Mouse (Mus musculus) forebrain, embryonic 10.5 days (tissue): ENCODE results near the gene Mrc1. TPM values are rescaled to one million over a fixed set of nuclear protein-coding genes. Genes with fewer than 3 reads are reported as not detected.

Experiments
- DNase-seq: peaks from one replicate; pipeline ENCODE4 v3.0.0-alpha.2; 2017; ENCODE audit warnings: low spot score; ENCODE audit errors: extremely low spot score
- H3K27ac ChIP-seq: fragments of 300-500 bp; sonication (generic); 2 replicates; pipeline ENCODE4 v1.5.1; 2016; ENCODE audit warnings: mild to moderate bottlenecking
- H3K27me3 ChIP-seq: fragments of 300-500 bp; sonication (generic); 2 replicates; pipeline ENCODE4 v1.6.1; 2016; ENCODE audit warnings: mild to moderate bottlenecking; ENCODE audit not compliant: poor library complexity, severe bottlenecking
- H3K36me3 ChIP-seq: fragments of 300-500 bp; sonication (generic); replicated peaks from 2 replicates; pipeline ENCODE4 v1.6.1; 2016; ENCODE audit warnings: mild to moderate bottlenecking, moderate library complexity
- H3K4me1 ChIP-seq: fragments of 300-500 bp; sonication (generic); 2 replicates; pipeline ENCODE4 v1.6.1; 2016
- H3K4me3 ChIP-seq: fragments of 300-500 bp; sonication (generic); 2 replicates; pipeline ENCODE4 v1.5.1; 2016; ENCODE audit warnings: mild to moderate bottlenecking, moderate library complexity
- H3K9me3 ChIP-seq: fragments of 300-500 bp; sonication (generic); 2 replicates; pipeline ENCODE4 v1.6.1; 2016; ENCODE audit warnings: mild to moderate bottlenecking, moderate library complexity
- WGBS: fragments of 180-500 bp; shearing (Covaris S2); methylation state at CpG from one replicate; pipeline ENCODE4 v1.1.7; 2016; 5-methylcytosine and 5-hydroxymethylcytosine counted together
- polyA plus RNA-seq: library from polyadenylated mRNA; unstranded; fragments of >200 nt; fragmentation: Nextera tagmentation; extraction: Ambion mirVana; gene quantifications from 2 replicates; pipeline ENCODE4 v1.2.1, GENCODE M21; 2016

The Mrc1 gene
- polyA plus RNA-seq, 1 experiment from 2014 or later = 1.7 TPM

- 79% methylated on average over 6 of the region's 6 CpGs for WGBS
Observed at GRCm38 (mm10) chr2:14218126-14218525, 11.1 kb upstream of the Mrc1 start.

DNA sequence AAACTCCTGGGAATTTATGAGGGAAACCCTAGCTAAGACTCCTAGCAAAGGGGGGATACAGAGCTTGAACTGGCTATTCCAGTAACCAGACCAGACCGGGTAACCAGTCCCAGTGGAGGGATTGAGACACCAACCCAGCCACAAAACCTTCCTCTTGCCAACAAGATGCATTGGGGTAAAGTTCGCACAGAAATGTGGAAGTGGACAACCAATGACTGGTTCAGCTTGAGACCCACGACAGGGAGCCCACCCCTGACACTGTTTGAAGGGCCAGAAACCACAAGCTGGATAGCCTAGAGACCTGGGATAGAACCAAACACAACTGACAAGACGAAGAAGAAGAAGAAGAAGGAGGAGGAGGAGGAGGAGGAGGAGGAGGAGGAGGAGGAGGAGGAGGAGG is 4.8 kb upstream of the Mrc1 start:
- Histone ChIP-seq H3K9me3 (no peaks in the 10 kb centered on the region), H3K36me3 (no peaks in the 10 kb centered on the region), H3K4me3 (no peak overlapping the region), H3K27me3 (no peaks in the 10 kb centered on the region), H3K4me1 (peaks cover 11% of the 10 kb centered on the region), H3K27ac (no peak overlapping the region)
- WGBS = 86% methylated on average over 3 of the region's 4 CpGs
- DNase-seq = no peak

More at GRCm38 (mm10) chr2:14218126-14218525, 11.1 kb upstream of the Mrc1 start:
- Histone ChIP-seq H3K4me3 (no peak overlapping the region), H3K4me1 (peaks cover 18% of the 10 kb centered on the region), H3K36me3 (no peaks in the 10 kb centered on the region), H3K27me3 (no peaks in the 10 kb centered on the region), H3K27ac (no peak overlapping the region), H3K9me3 (no peaks in the 10 kb centered on the region)
- DNase-seq = no peak

- DNase-seq = no peak
- Histone ChIP-seq H3K4me3 (no peak overlapping the region), H3K27me3 (no peaks in the 10 kb centered on the region), H3K36me3 (no peaks in the 10 kb centered on the region), H3K9me3 (no peaks in the 10 kb centered on the region), H3K4me1 (0 out of 2 replicates have a peak, but pooled peaks cover 3% of the 10 kb centered on the region), H3K27ac (no peak overlapping the region)
- 87% methylated on average over 6 of the region's 6 CpGs for WGBS
Observed at GRCm38 (mm10) chr2:14228495-14228894, 697 bp upstream of the Mrc1 start.

GRCm38 (mm10) chr2:14229979-14230378 is 787 bp downstream of the Mrc1 start:
- no peak overlapping the region for H3K4me3 ChIP-seq
- H3K4me1 ChIP-seq = 0 out of 2 replicates have a peak, but pooled peaks cover 3% of the 10 kb centered on the region
- whole genome bisulfite sequencing = 93% methylated on average over 14 of the region's 14 CpGs
- H3K27ac ChIP-seq = no peak overlapping the region
- H3K36me3 ChIP-seq = no peaks in the 10 kb centered on the region
- DNase-seq = no peak
- H3K9me3 ChIP-seq = no peaks in the 10 kb centered on the region
- no peaks in the 10 kb centered on the region for H3K27me3 ChIP-seq

GRCm38 (mm10) chr2:14232897-14233296 is 3.7 kb downstream of the Mrc1 start:
- H3K4me3 ChIP-seq = no peak overlapping the region
- 89% methylated on average over 1 of the region's 1 CpGs for WGBS
- no peaks in the 10 kb centered on the region for H3K27me3 ChIP-seq

DNA sequence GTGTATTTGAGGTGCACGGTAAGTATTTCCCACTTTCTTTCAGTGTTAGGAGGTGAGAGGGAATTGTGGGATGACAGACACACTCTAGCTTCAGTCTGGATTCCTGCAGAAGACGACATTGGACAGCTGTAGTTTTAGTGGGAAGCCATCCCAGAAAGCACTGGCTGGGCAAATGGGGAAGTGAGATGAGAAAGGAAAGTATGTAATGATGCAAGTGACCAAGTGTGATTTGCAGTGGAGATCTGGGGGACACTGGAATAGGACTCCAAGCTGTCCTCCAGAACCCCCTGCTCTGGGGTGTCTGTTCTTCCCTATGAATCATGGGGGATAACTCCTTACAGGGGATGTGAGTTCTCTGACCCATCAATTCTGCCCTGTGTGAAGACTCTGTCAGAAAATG is 4.8 kb downstream of the Mrc1 start:
- Histone ChIP-seq H3K36me3 (no peaks in the 10 kb centered on the region), H3K4me1 (0 out of 2 replicates have a peak, but pooled peaks cover under 1% of the 10 kb centered on the region), H3K27me3 (no peaks in the 10 kb centered on the region), H3K9me3 (no peaks in the 10 kb centered on the region), H3K27ac (no peak overlapping the region), H3K4me3 (no peak overlapping the region)
- no peak for DNase-seq
- 81% methylated on average over 2 of the region's 2 CpGs for WGBS

More at GRCm38 (mm10) chr2:14232897-14233296, 3.7 kb downstream of the Mrc1 start:
- Histone ChIP-seq H3K36me3 (no peaks in the 10 kb centered on the region), H3K9me3 (no peaks in the 10 kb centered on the region), H3K27ac (no peak overlapping the region), H3K4me1 (0 out of 2 replicates have a peak, but pooled peaks cover 3% of the 10 kb centered on the region)
- no peak for DNase-seq

DNA sequence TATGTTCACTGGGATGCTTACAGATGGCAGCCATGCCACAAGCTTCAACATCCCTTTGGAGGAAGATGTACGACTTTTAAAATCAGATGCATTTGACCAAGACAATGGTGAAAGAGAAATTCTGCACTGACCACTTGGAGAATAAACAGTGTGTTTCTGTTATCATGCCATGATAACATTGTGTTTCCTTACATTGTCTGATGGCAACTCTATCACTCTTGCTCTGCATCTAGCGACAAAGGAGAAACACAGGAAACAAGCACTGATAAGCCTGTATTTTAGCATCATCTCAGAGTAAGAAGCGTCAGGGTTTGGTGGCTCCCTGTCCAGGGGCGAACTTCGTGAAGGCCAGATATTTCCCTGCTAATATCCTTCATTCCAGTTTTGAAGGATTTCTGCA is 6.1 kb downstream of the Mrc1 start:
- Histone ChIP-seq H3K27me3 (no peaks in the 10 kb centered on the region), H3K27ac (no peak overlapping the region), H3K4me3 (no peak overlapping the region), H3K9me3 (no peaks in the 10 kb centered on the region), H3K36me3 (no peaks in the 10 kb centered on the region), H3K4me1 (no peaks in the 10 kb centered on the region)
- WGBS = 87% methylated on average over 5 of the region's 5 CpGs
- no peak for DNase-seq

DNA sequence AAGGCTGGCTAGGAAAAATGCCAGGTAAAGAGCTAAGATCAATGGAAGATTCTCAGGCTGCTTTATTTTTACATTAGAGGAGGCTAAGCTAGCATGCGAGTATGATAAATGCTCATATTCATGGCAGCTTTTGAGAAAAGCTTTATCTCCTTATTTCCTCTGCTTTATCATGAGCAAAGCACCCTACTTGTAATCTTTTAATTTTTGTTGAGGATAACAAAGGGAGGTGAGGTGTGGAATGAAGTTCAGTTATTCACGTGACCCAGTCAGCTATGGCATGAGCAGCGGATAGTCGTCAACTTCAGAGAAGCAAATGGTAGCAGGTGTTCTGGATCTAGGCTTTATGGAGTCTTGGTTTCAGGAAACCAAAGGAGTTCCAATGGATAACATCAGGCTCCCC is 7.7 kb downstream of the Mrc1 start:
- no peaks in the 10 kb centered on the region for H3K36me3 ChIP-seq
- H3K4me1 ChIP-seq = no peaks in the 10 kb centered on the region
- H3K27me3 ChIP-seq = no peaks in the 10 kb centered on the region
- DNase-seq = no peak
- whole genome bisulfite sequencing = 96% methylated on average over 4 of the region's 4 CpGs
- H3K4me3 ChIP-seq = no peak overlapping the region
- H3K9me3 ChIP-seq = no peaks in the 10 kb centered on the region
- no peak overlapping the region for H3K27ac ChIP-seq

GRCm38 (mm10) chr2:14237723-14238122 is 8.5 kb downstream of the Mrc1 start:
- Histone ChIP-seq H3K36me3 (no peaks in the 10 kb centered on the region), H3K4me1 (no peaks in the 10 kb centered on the region), H3K27me3 (no peaks in the 10 kb centered on the region), H3K27ac (no peak overlapping the region), H3K4me3 (no peak overlapping the region), H3K9me3 (no peaks in the 10 kb centered on the region)
- 73% methylated on average over 4 of the region's 4 CpGs for WGBS
- no peak for DNase-seq

- no peak overlapping the region for H3K27ac ChIP-seq
- no peak for DNase-seq
- WGBS = 78% methylated on average over 5 of the region's 5 CpGs
- H3K4me3 ChIP-seq = no peak overlapping the region
- H3K9me3 ChIP-seq = no peaks in the 10 kb centered on the region
- H3K4me1 ChIP-seq = no peaks in the 10 kb centered on the region
- H3K36me3 ChIP-seq = no peaks in the 10 kb centered on the region
- H3K27me3 ChIP-seq = no peaks in the 10 kb centered on the region
Observed at GRCm38 (mm10) chr2:14239151-14239550, 10.0 kb downstream of the Mrc1 start.

DNA sequence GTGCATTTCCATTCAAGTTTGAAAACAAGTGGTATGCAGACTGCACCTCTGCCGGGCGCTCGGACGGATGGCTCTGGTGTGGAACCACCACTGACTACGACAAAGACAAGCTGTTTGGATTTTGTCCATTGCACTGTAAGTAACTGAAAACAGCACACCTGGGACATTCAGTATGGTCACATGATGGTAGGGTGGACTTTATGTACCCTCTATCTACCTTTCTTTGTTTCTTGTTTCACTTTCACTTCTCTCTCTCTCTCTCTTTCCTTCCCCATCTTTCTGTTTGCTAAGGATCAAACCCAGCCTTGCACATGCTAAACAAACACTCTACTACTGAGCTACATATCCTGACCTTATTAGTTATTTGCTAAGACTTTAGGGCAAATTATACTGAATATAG is 15.0 kb downstream of the Mrc1 start:
- Histone ChIP-seq H3K9me3 (no peaks in the 10 kb centered on the region), H3K4me1 (no peaks in the 10 kb centered on the region), H3K27ac (no peak overlapping the region), H3K4me3 (no peak overlapping the region), H3K27me3 (no peaks in the 10 kb centered on the region), H3K36me3 (no peaks in the 10 kb centered on the region)
- 88% methylated on average over 5 of the region's 5 CpGs for WGBS
- no peak for DNase-seq

- H3K4me1 ChIP-seq = no peaks in the 10 kb centered on the region
- H3K27ac ChIP-seq = no peak overlapping the region
- WGBS = 86% methylated on average over 2 of the region's 2 CpGs
- no peaks in the 10 kb centered on the region for H3K27me3 ChIP-seq
- no peak for DNase-seq
- no peak overlapping the region for H3K4me3 ChIP-seq
- H3K36me3 ChIP-seq = no peaks in the 10 kb centered on the region
- no peaks in the 10 kb centered on the region for H3K9me3 ChIP-seq
Observed at GRCm38 (mm10) chr2:14244668-14245067, 15.5 kb downstream of the Mrc1 start.

GRCm38 (mm10) chr2:14249839-14250564 is 20.8 kb downstream of the Mrc1 start:
- WGBS = 84% methylated on average over 3 of the region's 3 CpGs
- Histone ChIP-seq H3K36me3 (no peaks in the 10 kb centered on the region), H3K4me1 (no peaks in the 10 kb centered on the region), H3K9me3 (no peaks in the 10 kb centered on the region), H3K27ac (no peak overlapping the region), H3K4me3 (no peak overlapping the region), H3K27me3 (no peaks in the 10 kb centered on the region)
- DNase-seq = no peak
